Mouse (Mus musculus) cortical plate, adult 2 months (tissue): ENCODE measurements around the gene Ctbp1. TPM values are rescaled to one million over a fixed set of nuclear protein-coding genes. Genes with fewer than 3 reads are reported as not detected.
A peak's percentile ranks its signal among the peaks of the same experiment; 100 is the strongest.

Source experiments
- H3K27ac ChIP-seq: fragments of 200-500 bp; 2 replicates; pipeline ENCODE4 v1.5.1; 2012; ENCODE audit warnings: low read length, control low read depth, inconsistent platforms; ENCODE audit not compliant: insufficient read depth
- H3K4me1 ChIP-seq: fragments of 200-500 bp; 2 replicates; pipeline ENCODE4 v1.6.1; 2011; ENCODE audit warnings: low read length; ENCODE audit not compliant: control insufficient read depth, insufficient read depth
- H3K4me3 ChIP-seq: fragments of 200-500 bp; 2 replicates; pipeline ENCODE4 v1.5.1; 2011; ENCODE audit warnings: mild to moderate bottlenecking, low read length, control low read depth; ENCODE audit not compliant: insufficient read depth
- CTCF ChIP-seq: fragments of 200-500 bp; IDR thresholded peaks from 2 replicates; pipeline ENCODE4 v1.5.1; 2011; ENCODE audit warnings: mild to moderate bottlenecking, control low read depth, low read length; ENCODE audit not compliant: insufficient read depth; ENCODE audit errors: extremely low read depth
- POLR2A ChIP-seq: fragments of 200-500 bp; IDR thresholded peaks from 2 replicates; pipeline ENCODE4 v1.6.1; 2011; ENCODE audit warnings: mild to moderate bottlenecking, low read length, control low read depth; ENCODE audit not compliant: insufficient read depth; ENCODE audit errors: extremely low read depth
- polyA plus RNA-seq: library from polyadenylated mRNA; depleted of rRNA; stranded (reverse); fragments of >200 nt; gene quantifications from 2 replicates; pipeline ENCODE4 v1.2.3, GENCODE M21; 2012; rRNA removed

The Ctbp1 gene
- 250 and 269 TPM in 2 replicates for polyA plus RNA-seq

GRCm38 (mm10) chr5:33274953-33275454, at the start of gene Ctbp1:
Gene Ctbp1 (minus strand): TSS chr5:33274994.
- TF ChIP-seq CTCF = no peak
- TF ChIP-seq POLR2A = peak; percentile 36; the same call in 1 of the 2 replicates
- H3K27ac ChIP-seq = peak within 1 kb of the TSS; percentile 98
- H3K4me1 ChIP-seq = peaks cover 9% of the 10 kb centered on the region
- H3K4me3 ChIP-seq = peak within 1 kb of the TSS; percentile 92

DNA sequence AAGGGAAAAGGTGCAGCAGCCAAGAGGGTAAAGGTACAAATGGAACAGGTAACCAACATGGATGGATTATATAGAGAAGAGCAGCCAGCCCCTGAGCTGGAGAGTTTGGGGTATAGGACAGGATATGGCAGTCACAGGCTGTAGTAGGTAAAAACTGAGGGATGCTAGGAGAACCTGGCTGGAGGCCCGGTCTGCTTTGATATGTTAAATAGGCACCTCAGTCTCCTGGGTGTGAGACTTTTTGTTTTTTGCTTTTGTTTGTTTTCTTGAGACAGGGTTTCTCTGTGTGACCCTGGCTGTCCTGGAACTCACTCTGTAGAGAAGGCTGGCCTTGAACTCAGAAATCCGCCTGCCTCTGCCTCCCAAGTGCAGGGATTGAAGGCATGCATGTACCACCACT, 49.7 kb upstream of the Ctbp1 start:
- Histone ChIP-seq H3K27ac (no peak overlapping the region), H3K4me3 (no peak overlapping the region), H3K4me1 (no peaks in the 10 kb centered on the region)
- TF ChIP-seq POLR2A = no peak

DNA sequence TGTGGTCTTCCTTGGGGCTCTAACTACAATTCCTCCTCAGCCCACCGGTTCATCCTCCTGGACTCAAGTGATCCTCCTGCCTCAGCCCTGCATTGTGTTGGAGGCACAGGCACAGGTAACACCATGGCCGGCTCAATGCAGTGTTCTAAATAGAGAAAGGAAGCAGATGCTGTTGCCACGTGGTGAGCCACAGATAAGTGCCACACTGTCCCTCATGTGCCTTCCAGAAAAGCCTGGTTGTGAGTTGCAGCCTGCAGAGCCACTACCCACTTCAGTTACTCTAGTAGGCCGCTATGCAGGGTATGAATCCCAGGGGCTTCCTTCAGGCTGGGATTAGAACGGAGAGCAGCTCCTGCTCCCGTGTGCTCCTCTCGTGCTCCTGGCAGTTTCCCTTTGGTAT, 37.4 kb upstream of the Ctbp1 start:
- TF ChIP-seq CTCF (no peak), POLR2A (no peak)
- no peaks in the 10 kb centered on the region for H3K4me1 ChIP-seq
- H3K27ac ChIP-seq = no peak overlapping the region
- no peak overlapping the region for H3K4me3 ChIP-seq

GRCm38 (mm10) chr5:33310704-33311462, 36.1 kb upstream of the Ctbp1 start:
- Histone ChIP-seq H3K4me3 (no peak overlapping the region), H3K27ac (no peak overlapping the region), H3K4me1 (no peaks in the 10 kb centered on the region)
- TF ChIP-seq CTCF (no peak), POLR2A (no peak)

GRCm38 (mm10) chr5:33301801-33302200, 27.0 kb upstream of the Ctbp1 start:
- no peak for TF ChIP-seq CTCF
- no peak for TF ChIP-seq POLR2A
- H3K4me1 ChIP-seq = no peaks in the 10 kb centered on the region
- no peak overlapping the region for H3K27ac ChIP-seq
- no peak overlapping the region for H3K4me3 ChIP-seq

GRCm38 (mm10) chr5:33297164-33297563, 22.4 kb upstream of the Ctbp1 start:
- H3K4me3 ChIP-seq = no peak overlapping the region
- no peak for TF ChIP-seq POLR2A
- TF ChIP-seq CTCF = peak; percentile 33; the same call in 1 of the 2 replicates
- no peaks in the 10 kb centered on the region for H3K4me1 ChIP-seq
- no peak overlapping the region for H3K27ac ChIP-seq

- no peak overlapping the region for H3K4me3 ChIP-seq
- no peaks in the 10 kb centered on the region for H3K4me1 ChIP-seq
- TF ChIP-seq POLR2A = no peak
- H3K27ac ChIP-seq = no peak overlapping the region
Measured at GRCm38 (mm10) chr5:33293796-33294430, 19.1 kb upstream of the Ctbp1 start.

GRCm38 (mm10) chr5:33283951-33284350, 9.2 kb upstream of the Ctbp1 start:
- Histone ChIP-seq H3K4me3 (no peak overlapping the region), H3K4me1 (no peaks in the 10 kb centered on the region), H3K27ac (no peak overlapping the region)
- TF ChIP-seq CTCF (no peak), POLR2A (no peak)

DNA sequence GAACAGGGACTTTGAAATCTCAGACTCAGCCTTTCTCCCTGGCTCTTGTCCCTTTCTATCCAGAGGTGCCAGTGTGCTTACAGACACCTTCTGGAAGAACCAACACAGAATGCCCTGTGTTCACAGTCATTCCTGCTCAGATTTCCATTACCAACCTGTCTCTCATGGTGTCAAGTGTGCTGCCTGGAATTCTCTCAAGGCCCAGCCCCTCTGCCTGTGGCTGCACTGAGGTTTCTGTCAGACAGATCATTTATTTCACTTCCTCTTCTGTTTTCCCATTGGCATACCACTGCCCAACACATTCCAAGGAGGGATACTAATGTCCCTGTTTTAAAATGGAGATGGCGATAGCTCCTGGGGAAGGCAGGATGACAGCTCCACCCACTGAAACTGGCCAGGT, 6.6 kb upstream of the Ctbp1 start:
- Histone ChIP-seq H3K4me1 (no peaks in the 10 kb centered on the region), H3K27ac (no peak overlapping the region), H3K4me3 (no peak overlapping the region)
- TF ChIP-seq CTCF (no peak), POLR2A (no peak)

GRCm38 (mm10) chr5:33278950-33279349, 4.2 kb upstream of the Ctbp1 start:
- no peak for TF ChIP-seq POLR2A
- peak; percentile 32; the same call in 1 of the 2 replicates for TF ChIP-seq CTCF
- Histone ChIP-seq H3K4me1 (no peaks in the 10 kb centered on the region), H3K4me3 (no peak overlapping the region), H3K27ac (no peak overlapping the region)
